Mouse (Mus musculus): ENCODE measurements around the gene Kmt2c.

Gene Kmt2c

DNA sequence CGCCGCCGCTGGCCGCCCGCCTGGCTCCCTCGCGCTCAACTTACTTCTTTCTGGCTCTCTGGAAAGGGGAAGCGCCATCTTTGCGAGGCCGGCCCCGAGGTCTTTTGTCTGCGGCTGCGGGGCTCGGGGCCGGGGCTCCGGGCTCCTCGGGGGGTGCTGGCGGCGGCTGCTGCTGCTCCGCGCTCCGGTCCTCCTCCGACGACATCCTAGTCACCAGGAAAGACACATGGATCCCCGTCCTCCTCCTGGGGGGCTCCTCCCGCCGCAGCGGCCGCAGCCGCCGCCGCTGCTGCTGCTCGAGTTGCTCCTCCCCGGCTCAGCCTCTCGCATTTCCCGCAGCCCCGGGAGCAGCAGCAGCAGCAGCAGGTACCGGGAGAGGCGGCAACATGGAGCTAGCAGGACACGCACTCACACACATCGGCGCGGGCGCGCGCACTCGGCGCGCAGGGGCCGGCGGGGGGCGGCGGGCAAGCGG, at the start of gene Kmt2c:
TSS of gene Kmt2c (minus strand) at position 438 of the 475 bp plus-strand sequence.
- DNase-seq (ENCODE audit: low read depth in 2 of 2, low spot score in 2 of 2), result peak; percentile 52 to 53

- no peak for DNase-seq (ENCODE audit: low read depth in 2 of 2, low spot score in 2 of 2)
Measured at GRCm38 (mm10) chr5:25546912-25547311, 48.3 kb upstream of the Kmt2c start.

DNA sequence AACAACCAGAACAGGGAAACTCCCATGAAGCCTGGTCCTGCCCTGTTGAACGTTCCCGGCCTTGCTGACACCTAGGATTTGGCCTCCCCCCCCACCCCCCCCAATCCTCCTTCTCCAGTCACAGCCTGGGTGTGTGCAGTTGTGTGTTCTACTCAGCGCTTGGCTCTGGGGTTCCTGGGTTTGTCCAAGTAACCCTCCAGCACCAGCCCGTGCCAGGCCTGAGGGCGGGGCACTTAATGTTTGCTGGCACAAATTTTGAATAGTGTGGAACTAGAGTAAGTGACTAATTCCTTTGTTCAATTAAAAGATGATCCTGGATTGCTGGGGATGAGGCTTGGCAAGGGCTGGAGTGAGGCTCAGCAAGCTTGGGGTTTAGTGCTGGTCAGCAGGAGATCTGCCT, 46.0 kb upstream of the Kmt2c start:
- no peak for DNase-seq (ENCODE audit: low read depth in 2 of 2, low spot score in 2 of 2)

- no peak for DNase-seq (ENCODE audit: low read depth in 2 of 2, low spot score in 2 of 2)
Measured at GRCm38 (mm10) chr5:25544061-25544460, 45.5 kb upstream of the Kmt2c start.

DNA sequence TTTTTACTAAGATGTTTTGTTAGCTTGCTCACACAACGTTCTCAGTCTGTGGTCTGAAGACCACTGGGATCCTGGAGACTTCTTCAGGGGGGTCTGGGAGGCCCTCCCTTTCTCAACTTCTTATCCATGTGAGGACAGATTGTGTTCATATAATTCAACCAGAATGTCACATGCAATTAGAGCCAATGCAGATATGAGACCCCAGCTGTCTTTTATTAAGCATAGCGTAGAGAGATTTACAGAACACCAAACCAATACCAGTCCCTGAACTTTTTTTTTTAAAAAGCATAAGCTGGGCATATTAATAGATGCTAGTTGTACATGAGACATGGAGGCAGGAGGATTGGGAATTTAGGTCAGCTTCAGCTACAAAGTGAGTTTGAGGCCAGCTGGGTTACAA, 43.1 kb upstream of the Kmt2c start:
- no peak for DNase-seq (ENCODE audit: low read depth in 2 of 2, low spot score in 2 of 2)

GRCm38 (mm10) chr5:25540921-25541320, 42.3 kb upstream of the Kmt2c start:
- DNase-seq (ENCODE audit: low read depth in 2 of 2, low spot score in 2 of 2), result no peak

GRCm38 (mm10) chr5:25540412-25540811, 41.8 kb upstream of the Kmt2c start:
- no peak for DNase-seq (ENCODE audit: low read depth in 2 of 2, low spot score in 2 of 2)

GRCm38 (mm10) chr5:25536921-25537409, 38.4 kb upstream of the Kmt2c start:
- DNase-seq (ENCODE audit: low read depth in 2 of 2, low spot score in 2 of 2), result no peak

- DNase-seq (ENCODE audit: low read depth in 2 of 2, low spot score in 2 of 2), result no peak
Measured at GRCm38 (mm10) chr5:25536451-25536850, 37.9 kb upstream of the Kmt2c start.

GRCm38 (mm10) chr5:25535566-25535965, 37.0 kb upstream of the Kmt2c start:
- no peak for DNase-seq (ENCODE audit: low read depth in 2 of 2, low spot score in 2 of 2)

- DNase-seq (ENCODE audit: low read depth in 2 of 2, low spot score in 2 of 2), result no peak
Measured at GRCm38 (mm10) chr5:25533298-25533697, 34.7 kb upstream of the Kmt2c start.

GRCm38 (mm10) chr5:25532256-25533147, 33.9 kb upstream of the Kmt2c start:
- DNase-seq (ENCODE audit: low read depth in 2 of 2, low spot score in 2 of 2), result no peak

DNA sequence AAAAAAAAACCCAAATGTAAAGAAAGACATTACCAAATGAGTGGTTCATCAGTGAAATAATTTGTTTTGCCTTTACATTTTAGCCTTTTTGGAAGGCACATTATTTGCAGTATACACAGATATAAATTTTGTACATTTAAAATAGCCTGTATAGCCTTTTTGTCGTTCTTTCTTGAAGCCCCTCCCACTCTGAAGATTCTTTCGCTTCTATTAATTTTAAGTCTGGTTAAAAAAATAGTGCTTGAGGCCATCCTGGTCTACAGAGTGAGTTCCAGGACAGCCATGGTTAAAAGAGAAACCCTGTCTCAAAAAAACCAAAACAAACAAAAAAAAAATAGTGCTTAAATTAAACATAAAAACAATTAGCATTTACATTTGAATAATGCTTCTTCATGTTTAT, 32.0 kb upstream of the Kmt2c start:
- DNase-seq (ENCODE audit: low read depth in 2 of 2, low spot score in 2 of 2), result no peak

DNA sequence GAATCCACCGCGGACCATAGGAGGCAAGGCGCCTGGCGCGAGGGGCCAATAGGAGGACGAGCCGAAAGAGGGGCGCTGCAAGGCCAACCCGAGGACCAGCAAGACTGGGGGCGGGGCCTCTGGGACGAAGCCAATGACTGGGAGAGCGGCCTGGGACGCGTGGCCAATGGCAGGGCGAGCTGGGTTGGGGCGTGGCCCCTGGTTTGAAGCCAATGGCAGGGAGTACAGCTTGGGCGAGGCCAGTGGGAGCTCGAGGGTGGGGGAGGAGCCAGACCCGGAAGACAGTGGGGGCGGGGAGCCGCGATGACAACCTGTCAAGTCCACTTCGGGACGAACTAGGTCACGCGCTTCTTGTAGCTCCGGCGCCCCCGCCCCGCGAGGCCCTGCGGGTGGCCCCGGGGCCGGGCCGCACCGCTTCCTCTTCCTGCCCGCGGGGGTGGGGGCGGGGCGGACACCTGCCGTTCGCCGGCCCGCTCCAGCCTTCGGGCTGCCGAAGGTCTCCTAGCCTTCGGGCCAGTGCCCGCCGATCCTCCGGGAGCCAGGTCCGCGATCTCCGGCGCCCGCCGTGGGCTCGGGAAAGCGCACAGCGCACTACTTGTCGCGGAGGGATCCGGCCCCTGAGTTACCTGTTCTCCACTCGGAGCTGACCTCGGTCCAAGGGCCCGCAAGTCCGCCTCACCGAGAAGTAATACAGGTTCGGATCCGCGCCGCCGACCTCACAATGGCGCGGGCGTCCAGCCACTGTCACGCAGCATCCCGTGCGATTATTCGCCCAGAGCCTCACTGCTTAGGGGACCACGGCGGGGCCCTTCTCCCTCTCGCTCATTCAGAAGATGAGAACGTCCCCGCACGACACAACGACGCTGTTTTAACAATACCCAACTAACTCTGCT, 31.2 kb upstream of the Kmt2c start:
- peak; percentile 96 for DNase-seq (ENCODE audit: low read depth in 2 of 2, low spot score in 2 of 2)

- DNase-seq (ENCODE audit: low read depth in 2 of 2, low spot score in 2 of 2), result no peak
Measured at GRCm38 (mm10) chr5:25528851-25529528, 30.4 kb upstream of the Kmt2c start.

DNA sequence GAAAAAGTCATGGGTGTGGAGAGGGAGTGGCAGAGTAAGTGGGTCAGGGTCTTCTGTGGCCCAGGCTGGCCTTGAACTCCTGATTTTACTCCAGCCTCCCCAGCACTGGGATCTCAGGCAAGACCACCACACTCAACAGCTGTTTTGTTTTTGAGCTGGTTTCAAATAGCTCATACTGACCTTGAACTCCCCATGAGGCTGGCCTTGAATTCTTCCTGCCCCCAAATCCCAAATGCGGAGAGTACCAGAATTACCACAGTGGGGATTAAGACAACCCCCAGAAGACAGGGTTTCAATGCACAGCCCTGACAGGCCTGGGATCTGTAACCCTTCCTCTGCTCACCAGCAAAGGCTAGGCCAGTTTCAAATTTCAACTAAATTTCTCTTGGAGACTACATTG, 29.4 kb upstream of the Kmt2c start:
- no peak for DNase-seq (ENCODE audit: low read depth in 2 of 2, low spot score in 2 of 2)

- no peak for DNase-seq (ENCODE audit: low read depth in 2 of 2, low spot score in 2 of 2)
Measured at GRCm38 (mm10) chr5:25526926-25527325, 28.3 kb upstream of the Kmt2c start.

DNA sequence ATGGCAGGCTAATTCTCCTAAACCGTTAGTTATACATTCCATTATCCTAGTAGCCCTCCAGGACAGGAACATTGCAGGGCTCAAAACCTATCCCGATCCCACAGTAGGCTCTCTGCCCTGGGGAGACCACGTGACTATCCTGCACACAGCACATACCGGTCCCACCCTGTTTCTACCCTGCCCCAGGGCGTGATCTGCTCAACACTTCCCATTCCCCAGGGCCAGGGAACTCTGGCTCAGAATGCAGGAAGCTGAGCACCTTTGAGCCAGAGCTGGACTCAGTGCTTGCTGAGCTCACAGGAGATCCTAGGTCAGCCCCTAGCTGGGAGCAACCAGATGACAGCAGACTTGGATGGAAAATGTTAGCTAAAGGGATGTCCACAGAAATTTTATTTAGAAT, 27.5 kb upstream of the Kmt2c start:
- no peak for DNase-seq (ENCODE audit: low read depth in 2 of 2, low spot score in 2 of 2)

DNA sequence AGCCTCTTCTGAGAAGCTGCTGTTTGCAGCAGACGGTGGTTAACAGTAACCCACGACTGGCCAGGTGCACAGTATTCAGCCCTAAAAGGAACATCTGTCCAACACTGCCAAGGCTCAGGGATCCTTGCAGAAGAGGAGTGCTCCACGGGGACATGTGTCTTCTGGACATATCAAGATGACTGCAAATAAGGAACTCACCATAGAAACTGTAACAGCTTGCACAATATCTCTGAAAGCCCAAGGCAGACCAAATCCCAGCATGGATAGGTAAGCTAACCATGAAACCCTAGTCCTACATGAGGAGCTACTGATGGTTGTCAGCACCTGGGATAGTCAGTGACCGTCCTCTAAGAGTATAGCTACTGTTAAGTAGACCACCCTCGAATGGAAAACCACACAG, 22.9 kb upstream of the Kmt2c start:
- DNase-seq (ENCODE audit: low read depth in 2 of 2, low spot score in 2 of 2), result no peak

DNA sequence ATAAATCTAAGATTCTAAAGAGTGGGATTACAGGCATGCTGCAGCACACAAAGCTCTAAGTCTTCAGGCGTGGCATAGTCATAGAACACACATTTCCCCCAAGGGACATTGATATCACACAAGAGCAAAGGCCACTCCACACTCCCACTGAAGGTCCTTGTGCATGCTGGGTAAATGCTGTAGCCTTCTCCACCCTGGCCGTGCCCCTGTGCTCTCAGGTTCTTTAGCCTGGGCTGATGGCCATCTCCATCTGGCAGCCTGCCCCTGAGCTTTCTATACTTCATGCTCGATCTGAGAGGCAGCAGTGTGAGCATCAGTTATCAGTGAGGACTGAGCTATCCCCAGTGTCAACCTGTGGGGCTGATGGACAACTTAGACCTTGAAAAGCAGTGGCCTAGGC, 21.2 kb upstream of the Kmt2c start:
- no peak for DNase-seq (ENCODE audit: low read depth in 2 of 2, low spot score in 2 of 2)

DNA sequence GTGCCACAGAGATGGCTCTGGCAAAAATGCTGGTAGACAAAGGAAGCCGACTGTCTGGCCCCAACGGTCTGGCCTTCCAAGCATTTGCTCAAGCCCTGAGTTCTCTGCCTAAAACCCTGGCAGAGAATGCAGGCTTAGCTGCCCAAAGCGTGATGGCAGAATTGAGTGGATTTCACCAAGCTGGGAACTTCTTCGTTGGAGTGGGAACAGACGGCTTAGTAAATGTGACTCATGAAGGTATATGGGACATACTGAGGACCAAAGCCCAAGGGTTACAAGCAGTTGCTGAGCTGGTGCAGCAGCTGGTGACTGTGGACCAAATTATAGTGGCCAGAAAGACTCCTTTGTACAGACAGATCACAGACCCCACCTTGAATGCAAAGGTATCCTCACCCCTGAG, 19.0 kb upstream of the Kmt2c start:
- DNase-seq (ENCODE audit: low read depth in 2 of 2, low spot score in 2 of 2), result no peak
